Mouse (Mus musculus) myocyte (in vitro differentiated cells): ENCODE data around the gene Arpin.

Source experiments
- E2F4 ChIP-seq: IDR thresholded peaks from one replicate; pipeline ENCODE4 v1.6.1; 2011; ENCODE audit warnings: mild to moderate bottlenecking, control low read depth, moderate library complexity; ENCODE audit not compliant: insufficient read depth
- MAX ChIP-seq: IDR thresholded peaks from one replicate; pipeline ENCODE4 v1.6.1; 2011; ENCODE audit warnings: low read depth, mild to moderate bottlenecking, control low read depth
- POLR2A ChIP-seq: IDR thresholded peaks from one replicate; pipeline ENCODE4 v1.6.1; 2011; ENCODE audit warnings: low read depth, mild to moderate bottlenecking, control low read depth, moderate library complexity; ENCODE audit not compliant: insufficient read length
- POLR2AphosphoS2 ChIP-seq: IDR thresholded peaks from one replicate; pipeline ENCODE4 v1.6.1; 2011; ENCODE audit warnings: low read depth, control low read depth; ENCODE audit not compliant: insufficient read length
- REST ChIP-seq: IDR thresholded peaks from one replicate; pipeline ENCODE4 v1.6.1; 2011; ENCODE audit warnings: mild to moderate bottlenecking, control low read depth, moderate library complexity; ENCODE audit not compliant: insufficient read depth, insufficient read length

- no peak for TF ChIP-seq POLR2AphosphoS2
- no peak for TF ChIP-seq POLR2A
- no peak for TF ChIP-seq E2F4
- no peak for TF ChIP-seq REST
- no peak for TF ChIP-seq MAX
These were observed 37.0 kb upstream of the Arpin start for GRCm38 (mm10) chr7:79972195-79972594.
